In genomic region chr9:62817828-62818614, GRCm38 (mm10) we compare ENCODE assay signal across 9 mouse cellular contexts. TPM values are rescaled to one million over a fixed set of nuclear protein-coding genes. Genes with fewer than 3 reads are reported as not detected.
DNase-seq lines count a peak whose midpoint lies in the region; ATAC-seq and TF ChIP-seq lines count a peak whose summit lies in the region.
"Had no signal": no experiment of that assay in that cellular context is flagged by ENCODE, and none has a peak within 500 bp of the region (broad histone marks: within the 10 kb centered on the region; RNA-seq: fewer than 3 reads in every experiment).

No protein-coding gene starts in this region.

- no peaks in the 10 kb centered on the region for H3K27me3 ChIP-seq in hindbrain, embryonic 13.5 days
- H3K27me3 ChIP-seq in hindbrain, embryonic 16.5 days (replicated peaks; ENCODE audit: control insufficient read depth, insufficient read depth, low read length): no peaks in the 10 kb centered on the region
- H3K27me3 ChIP-seq in MEL (ENCODE audit: control insufficient read depth in 1 of 2, insufficient read depth in 2 of 2, low read length in 2 of 2): no peaks in the 10 kb centered on the region
- no peaks in the 10 kb centered on the region for H3K27me3 ChIP-seq in embryonic facial prominence, embryonic 15.5 days

- peak; percentile 74 for DNase-seq in MEL (ENCODE audit: low read depth, low spot score)
- DNase-seq in lung, postnatal 36 days: peak; percentile 65
- DNase-seq in retina, embryonic 14.5 days (ENCODE audit: low spot score): no peak
- DNase-seq in cerebellum, postnatal 36 days: no peak
- no peak for DNase-seq in left cerebral cortex, adult 11 months (ENCODE audit: low spot score)
- DNase-seq: thymus, postnatal 25 days had no signal

- no peak overlapping the region for H3K4me3 ChIP-seq in hindbrain, embryonic 13.5 days
- no peak overlapping the region for H3K4me3 ChIP-seq in hindbrain, embryonic 16.5 days (ENCODE audit: low read length)
- peak overlapping the region; percentile 12 to 22; a peak in 2 of 4 replicates for H3K4me3 ChIP-seq in MEL (ENCODE audit: control insufficient read depth in 1 of 2, insufficient read depth in 1 of 2, low read depth in 2 of 2, low read length in 2 of 2)
- no peak overlapping the region for H3K4me3 ChIP-seq in embryonic facial prominence, embryonic 15.5 days (replicated peaks)

- TF ChIP-seq POLR2A in MEL (IDR thresholded peaks at IDR 0.05; ENCODE audit: control insufficient read depth in 1 of 2, insufficient read depth in 1 of 2, low read depth in 1 of 2, low read length in 2 of 2, poor library complexity in 1 of 2): no peak

- no peaks in the 10 kb centered on the region for H3K79me2 ChIP-seq in MEL (ENCODE audit: control insufficient read depth, insufficient read depth, low read length, poor library complexity)

- no peak for TF ChIP-seq CTCF in MEL (IDR thresholded peaks at IDR 0.05 in 2 of 3, conservative IDR thresholded peaks at IDR 0.05 in 1 of 3; ENCODE audit: control insufficient read depth in 1 of 3, insufficient read depth in 1 of 3, low read depth in 2 of 3, low read length in 3 of 3, poor library complexity in 1 of 3, severe bottlenecking in 1 of 3)

- TF ChIP-seq RAD21 in MEL (IDR thresholded peaks at IDR 0.05; ENCODE audit: low read depth, low read length): no peak

- no peak for ATAC-seq in hindbrain, embryonic 13.5 days (ENCODE audit: low FRiP score)
- no peak for ATAC-seq in hindbrain, embryonic 16.5 days
- ATAC-seq in embryonic facial prominence, embryonic 15.5 days (ENCODE audit: insufficient number of reproducible peaks, low FRiP score, low TSS enrichment, low read depth): no peak

- 83% methylated on average over 4 of the region's 4 CpGs for WGBS in hindbrain, embryonic 13.5 days
- WGBS in hindbrain, embryonic 16.5 days: 74% methylated on average over 4 of the region's 4 CpGs
- WGBS in embryonic facial prominence, embryonic 15.5 days: 54% methylated on average over 4 of the region's 4 CpGs

- H3K4me1 ChIP-seq in hindbrain, embryonic 13.5 days (replicated peaks): peaks cover 10% of the 10 kb centered on the region; the same call in 1 of the 2 replicates
- H3K4me1 ChIP-seq in hindbrain, embryonic 16.5 days (ENCODE audit: control insufficient read depth, insufficient read depth, low read depth, low read length): peaks cover 3% of the 10 kb centered on the region; the same call in 1 of the 2 replicates
- peaks cover 12 to 27% of the 10 kb centered on the region in 2 experiments for H3K4me1 ChIP-seq in MEL (ENCODE audit: control insufficient read depth in 1 of 2, insufficient read depth in 2 of 2, low read length in 2 of 2)
- H3K4me1 ChIP-seq in embryonic facial prominence, embryonic 15.5 days: peaks cover 15% of the 10 kb centered on the region

- peak; percentile 20 to 30; a peak in 1 of 4 replicates for TF ChIP-seq EP300 in MEL (IDR thresholded peaks at IDR 0.05; ENCODE audit: low read depth in 1 of 2, low read length in 2 of 2)

- 0 out of 2 replicates have a peak overlapping the region, but pooled peaks have one; percentile 19 for H3K27ac ChIP-seq in hindbrain, embryonic 13.5 days
- no peak overlapping the region for H3K27ac ChIP-seq in hindbrain, embryonic 16.5 days (ENCODE audit: low read depth, low read length)
- peak overlapping the region; percentile 65 for H3K27ac ChIP-seq in MEL (ENCODE audit: control insufficient read depth, low read depth, low read length)
- H3K27ac ChIP-seq in embryonic facial prominence, embryonic 15.5 days (replicated peaks): peak overlapping the region; percentile 85

- no peak overlapping the region for H3K4me2 ChIP-seq in hindbrain, embryonic 13.5 days
- H3K4me2 ChIP-seq in hindbrain, embryonic 16.5 days (ENCODE audit: low read length): no peak overlapping the region
- H3K4me2 ChIP-seq in embryonic facial prominence, embryonic 15.5 days (replicated peaks): no peak overlapping the region

- no peaks in the 10 kb centered on the region for H3K36me3 ChIP-seq in hindbrain, embryonic 13.5 days
- H3K36me3 ChIP-seq in hindbrain, embryonic 16.5 days (ENCODE audit: control insufficient read depth, insufficient read depth, low read length): no peaks in the 10 kb centered on the region
- H3K36me3 ChIP-seq in MEL (ENCODE audit: control insufficient read depth in 1 of 2, insufficient read depth in 2 of 2, low read length in 2 of 2): peaks cover 0 to 19% of the 10 kb centered on the region in 2 experiments; a peak in 2 of 4 replicates
- H3K36me3 ChIP-seq in embryonic facial prominence, embryonic 15.5 days: no peaks in the 10 kb centered on the region

- H3K9ac ChIP-seq in hindbrain, embryonic 13.5 days: no peak overlapping the region
- no peak overlapping the region for H3K9ac ChIP-seq in hindbrain, embryonic 16.5 days (ENCODE audit: low read depth, low read length)
- H3K9ac ChIP-seq in MEL (ENCODE audit: control insufficient read depth, low read depth, low read length, poor library complexity, severe bottlenecking): peak overlapping the region; percentile 49
- no peak overlapping the region for H3K9ac ChIP-seq in embryonic facial prominence, embryonic 15.5 days

- no peaks in the 10 kb centered on the region for H3K9me3 ChIP-seq in hindbrain, embryonic 13.5 days
- no peaks in the 10 kb centered on the region for H3K9me3 ChIP-seq in hindbrain, embryonic 16.5 days (ENCODE audit: control insufficient read depth, low read length)
- no peaks in the 10 kb centered on the region for H3K9me3 ChIP-seq in MEL (replicated peaks; ENCODE audit: insufficient read depth, low read length)
- H3K9me3 ChIP-seq in embryonic facial prominence, embryonic 15.5 days (replicated peaks): no peaks in the 10 kb centered on the region

TF ChIP-seq in MEL, 35 proteins besides CTCF, POLR2A, EP300 and RAD21:
- TF ChIP-seq MAZ (IDR thresholded peaks at IDR 0.05; ENCODE audit: low read depth, low read length) (peak; percentile 68; the same call in 1 of the 2 replicates), ETS1 (IDR thresholded peaks at IDR 0.05; ENCODE audit: low read depth, low read length) (peak; percentile 34; the same call in 1 of the 2 replicates), SIN3A (IDR thresholded peaks at IDR 0.05; ENCODE audit: low read length) (peak; percentile 39; the same call in 1 of the 2 replicates), GATA1 (IDR thresholded peaks at IDR 0.05; ENCODE audit: low read depth, low read length) (peak; percentile 72), HCFC1 (IDR thresholded peaks at IDR 0.05; ENCODE audit: low read depth, low read length) (0 out of 2 replicates have a peak, but pooled peaks have one; percentile 25), MEF2A (IDR thresholded peaks at IDR 0.05; ENCODE audit: extremely low read depth, insufficient replicate concordance, low read depth, low read length, poor library complexity, severe bottlenecking) (no peak), TAL1 (IDR thresholded peaks at IDR 0.05; ENCODE audit: low read length) (no peak)

RNA-seq across cellular contexts. Expression of gene Fem1b, which starts 6.3 kb away (rescaled TPM):
- 48.2 and 49.5 TPM in 2 replicates for polyA plus RNA-seq in hindbrain, embryonic 13.5 days (2015; fragmentation: Nextera tagmentation; extraction: Ambion mirVana)
- polyA plus RNA-seq in hindbrain, embryonic 16.5 days (2015; fragmentation: Nextera tagmentation; extraction: Ambion mirVana): 44.5 and 55.2 TPM in 2 replicates
- total RNA-seq in MEL (2012; rRNA removed): 50.5 and 55.1 TPM in 2 replicates
- 10 to 100 TPM; 38.2 to 99.4 TPM for polyA plus RNA-seq in MEL (2012; ENCODE audit: insufficient read depth in 1 of 2, insufficient read length in 2 of 2, low read depth in 1 of 2, low replicate concordance in 2 of 2, missing spikeins in 1 of 2)
- polyA plus RNA-seq in embryonic facial prominence, embryonic 15.5 days (2015; fragmentation: Nextera tagmentation; extraction: Ambion mirVana): 17.7 and 18.1 TPM in 2 replicates

RNA-seq across cellular contexts. Expression of gene Cln6, which starts 20.6 kb away (rescaled TPM):
- 6.0 and 6.1 TPM in 2 replicates for polyA plus RNA-seq in hindbrain, embryonic 13.5 days (2015; fragmentation: Nextera tagmentation; extraction: Ambion mirVana)
- polyA plus RNA-seq in hindbrain, embryonic 16.5 days (2015; fragmentation: Nextera tagmentation; extraction: Ambion mirVana): 6.7 and 6.9 TPM in 2 replicates
- total RNA-seq in MEL (2012; rRNA removed): 26.5 and 29.4 TPM in 2 replicates
- polyA plus RNA-seq in MEL (2012; ENCODE audit: insufficient read depth in 1 of 2, insufficient read length in 2 of 2, low read depth in 1 of 2, low replicate concordance in 2 of 2, missing spikeins in 1 of 2): 10 to 100 TPM in 1 of 2 experiments, not detected in 1; 52.1 TPM
- polyA plus RNA-seq in embryonic facial prominence, embryonic 15.5 days (2015; fragmentation: Nextera tagmentation; extraction: Ambion mirVana): 25.1 and 27.1 TPM in 2 replicates

RNA-seq across cellular contexts. Expression of gene Calml4, which starts 39.9 kb away (rescaled TPM):
- 10.4 and 21.2 TPM in 2 replicates for polyA plus RNA-seq in hindbrain, embryonic 13.5 days (2015; fragmentation: Nextera tagmentation; extraction: Ambion mirVana)
- 22.8 and 23.5 TPM in 2 replicates for polyA plus RNA-seq in hindbrain, embryonic 16.5 days (2015; fragmentation: Nextera tagmentation; extraction: Ambion mirVana)
- total RNA-seq in MEL (2012; rRNA removed): 0.62 and 1.0 TPM in 2 replicates
- polyA plus RNA-seq in MEL (2012; ENCODE audit: insufficient read depth in 1 of 2, insufficient read length in 2 of 2, low read depth in 1 of 2, low replicate concordance in 2 of 2, missing spikeins in 1 of 2): 1 to 10 TPM in 1 of 2 experiments, not detected in 1; 4.6 TPM
- polyA plus RNA-seq in embryonic facial prominence, embryonic 15.5 days (2015; fragmentation: Nextera tagmentation; extraction: Ambion mirVana): 13.3 and 16.6 TPM in 2 replicates

Comparison
In these comparisons a context has a peak if more than half of its experiments do, and no peak if none do; other contexts are left out.
1. H3K4me3 ChIP-seq: peak in MEL (2 of 2); none in hindbrain, embryonic 13.5 days (single experiment), hindbrain, embryonic 16.5 days (single experiment) and embryonic facial prominence, embryonic 15.5 days (single experiment).
2. DNase-seq: peak in MEL (single experiment) and lung, postnatal 36 days (single experiment); none in retina, embryonic 14.5 days (single experiment), cerebellum, postnatal 36 days (0 of 2) and left cerebral cortex, adult 11 months (single experiment).